Mouse (Mus musculus) thymus, adult 18-20 months (tissue): Measurements from ENCODE around the gene Olfr1465.

Experiments used
- DNase-seq, 2 experiments: peaks; one replicate each; pipeline ENCODE4 v3.0.0; 2022; ENCODE audit warnings: mixed read lengths in 2 of 2

Olfr1465 gene

DNA sequence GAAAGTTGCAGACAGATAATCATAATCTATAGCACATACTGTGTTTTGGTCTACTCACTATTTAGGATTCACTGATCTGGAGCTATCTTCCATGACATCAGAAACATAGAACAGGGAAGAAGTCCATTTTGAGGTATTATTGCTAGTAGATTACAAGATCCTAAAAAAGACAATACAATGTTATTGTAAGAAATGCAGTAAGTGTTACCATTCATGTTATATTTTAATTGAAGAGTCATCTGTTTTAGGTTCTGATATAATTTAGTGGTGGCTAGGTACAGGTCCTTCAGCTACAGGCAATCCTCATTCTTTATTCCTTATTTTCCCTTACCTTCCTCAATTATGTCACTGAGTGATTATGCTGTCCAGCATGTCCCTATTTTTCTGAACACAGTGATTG lies at the start of gene Olfr1465:
Olfr1465 (minus strand) TSS at position 101 of the 400 bp plus-strand sequence.
- no peak for DNase-seq

DNA sequence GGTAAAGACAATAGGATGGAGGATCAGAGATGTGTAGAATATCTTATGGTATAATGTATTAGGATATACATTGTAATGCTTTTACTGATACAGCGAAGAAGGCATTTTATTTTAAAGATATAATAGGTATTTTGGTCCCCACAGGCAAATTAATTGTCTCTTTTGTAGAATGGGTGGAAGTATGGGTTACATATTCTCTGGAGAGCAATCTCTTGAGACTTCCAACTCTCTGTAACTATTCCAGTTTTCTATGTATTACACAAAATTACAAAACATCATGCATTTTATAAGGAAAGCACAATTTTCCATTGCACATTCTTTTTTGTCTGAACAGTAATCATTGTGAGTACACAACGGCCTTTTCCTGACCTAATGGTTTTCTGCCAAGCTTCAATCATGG lies 46.6 kb upstream of the Olfr1465 start, which contains the start of gene Olfr1467:
Olfr1467 (plus strand) TSS at position 301 of the 400 bp plus-strand sequence.
- no peak for DNase-seq

DNA sequence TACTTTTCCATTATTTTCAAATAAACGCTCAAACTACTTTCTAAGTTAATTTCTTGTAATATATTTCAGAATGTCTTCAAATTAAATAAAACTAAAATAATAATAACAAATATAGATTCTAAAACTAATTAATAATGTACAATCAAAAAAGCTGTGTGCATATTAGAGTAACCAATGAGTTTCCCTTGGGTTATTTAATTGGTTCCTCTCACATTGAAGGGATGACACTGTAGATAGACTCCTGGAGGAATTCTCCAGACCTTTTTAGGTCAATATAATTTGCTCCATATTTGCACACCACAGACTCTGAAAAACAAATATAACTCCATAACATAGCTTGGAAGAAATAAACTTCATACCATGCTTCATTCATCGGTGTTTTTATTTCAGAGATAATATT lies 23.2 kb upstream of the Olfr1465 start, which contains the start of gene Olfr1466:
Olfr1466 (plus strand) TSS at position 301 of the 400 bp plus-strand sequence.
- no peak for DNase-seq
